In the genomic region with DNA sequence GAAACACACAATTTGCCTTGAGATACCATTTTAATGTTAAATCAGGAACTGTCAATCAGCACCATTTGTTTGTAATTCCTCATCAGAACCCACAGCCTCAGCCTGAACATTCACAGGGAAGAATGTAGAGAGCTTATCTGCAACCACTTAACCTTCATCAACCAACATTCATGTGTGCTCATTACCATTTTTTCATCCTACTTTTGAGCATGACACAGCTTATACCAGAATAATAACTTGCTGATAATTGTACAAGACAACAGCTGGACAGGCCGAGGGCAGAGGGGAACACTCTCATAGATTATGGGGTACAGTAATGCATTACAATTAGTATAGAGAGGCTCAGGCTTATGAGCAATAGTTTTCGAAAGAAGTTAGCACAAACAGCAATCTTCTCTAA, we compare ENCODE assay signal across 24 mouse cellular contexts.
"Had no signal": no experiment of that assay in that cellular context is flagged by ENCODE, and none has a peak within 500 bp of the region (broad histone marks: within the 10 kb centered on the region; RNA-seq: fewer than 3 reads in every experiment).

No protein-coding gene starts in this region.

- H3K9ac ChIP-seq: limb, embryonic 13.5 days; liver, embryonic 12.5 days; liver, embryonic 15.5 days; lung, embryonic 15.5 days; midbrain, embryonic 15.5 days had no signal

- H3K4me2 ChIP-seq: limb, embryonic 13.5 days; liver, embryonic 12.5 days; liver, embryonic 15.5 days; lung, embryonic 15.5 days; midbrain, embryonic 15.5 days had no signal

- DNase-seq: kidney, adult 2 months; kidney, postnatal 25 days; layer of hippocampus, adult 9-11 months; liver; lung, adult 18-20 months; lung, postnatal 10 days; lung, postnatal 36 days; right cerebral cortex, adult 18-20 months; right cerebral cortex, postnatal 14 days; right cerebral cortex, postnatal 4 days; thymus, adult 2 months; thymus, postnatal 14 days; thymus, postnatal 4 days had no signal

- H3K27ac ChIP-seq: kidney, postnatal 0 days; layer of hippocampus, adult 2 months; limb, embryonic 10.5 days; limb, embryonic 13.5 days; liver, embryonic 12.5 days; liver, embryonic 15.5 days; lung, embryonic 15.5 days; midbrain, embryonic 10.5 days; midbrain, embryonic 15.5 days; stomach, postnatal 0 days had no signal

- H3K27me3 ChIP-seq: limb, embryonic 13.5 days; liver, embryonic 12.5 days; liver, embryonic 15.5 days; lung, embryonic 15.5 days; megakaryocyte, embryonic 14.5 days; midbrain, embryonic 15.5 days had no signal

- H3K4me1 ChIP-seq: limb, embryonic 10.5 days; limb, embryonic 13.5 days; liver, embryonic 12.5 days; liver, embryonic 15.5 days; lung, embryonic 15.5 days; midbrain, embryonic 10.5 days; midbrain, embryonic 15.5 days had no signal

- H3K9me3 ChIP-seq: limb, embryonic 10.5 days; limb, embryonic 13.5 days; liver, embryonic 12.5 days; liver, embryonic 15.5 days; lung, embryonic 15.5 days; megakaryocyte, embryonic 14.5 days; midbrain, embryonic 10.5 days; midbrain, embryonic 15.5 days had no signal

- H3K36me3 ChIP-seq: limb, embryonic 10.5 days; limb, embryonic 13.5 days; liver, embryonic 15.5 days; lung, embryonic 15.5 days; midbrain, embryonic 10.5 days; midbrain, embryonic 15.5 days had no signal

- H3K4me3 ChIP-seq: layer of hippocampus, adult 2 months; limb, embryonic 10.5 days; limb, embryonic 13.5 days; liver, embryonic 12.5 days; liver, embryonic 15.5 days; lung, embryonic 15.5 days; megakaryocyte, embryonic 14.5 days; midbrain, embryonic 10.5 days; midbrain, embryonic 15.5 days had no signal

- ATAC-seq: liver, embryonic 12.5 days; midbrain, embryonic 15.5 days had no signal
